Mouse (Mus musculus): Measurements from ENCODE around the gene Tas1r2. TPM values are rescaled to one million over a fixed set of nuclear protein-coding genes. Genes with fewer than 3 reads are reported as not detected.

Tas1r2 gene
- polyA plus RNA-seq (2012) = not detected in 2 replicates

DNA sequence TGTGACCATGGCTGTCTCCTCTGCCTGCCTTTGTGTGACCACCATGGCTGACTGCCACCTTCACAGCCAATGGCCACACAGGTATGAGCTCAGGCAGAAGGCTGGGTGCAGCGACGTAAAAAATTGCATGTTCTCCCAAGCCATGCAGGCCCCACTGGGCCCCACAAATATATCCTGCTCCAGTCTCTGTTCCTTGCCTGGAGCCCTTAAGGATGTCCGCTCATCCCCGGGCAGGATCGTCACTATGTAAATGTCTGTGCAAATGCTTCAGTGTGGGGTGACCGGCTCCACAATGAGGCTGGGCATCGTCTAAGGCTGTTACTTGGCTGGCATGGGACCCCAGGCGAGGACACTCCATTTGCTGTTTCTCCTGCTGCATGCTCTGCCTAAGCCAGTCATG is at the start of gene Tas1r2:
Gene Tas1r2 (plus strand): TSS at position 301 of the 400 bp plus-strand sequence.
- Histone ChIP-seq H3K27me3 (ENCODE audit: control insufficient read depth) (no peaks in the 10 kb centered on the region), H3K36me3 (ENCODE audit: control insufficient read depth) (peaks cover 8% of the 10 kb centered on the region), H3K4me1 (ENCODE audit: control insufficient read depth) (no peaks in the 10 kb centered on the region), H3K4me3 (replicated peaks) (no peak within 1 kb of the TSS), H3K9me3 (ENCODE audit: control insufficient read depth, low read length) (peaks cover 1% of the 10 kb centered on the region)
- TF ChIP-seq GATA1 (IDR thresholded peaks at IDR 0.05; ENCODE audit: low read length) = no peak
- TF ChIP-seq TAL1 (IDR thresholded peaks at IDR 0.05; ENCODE audit: low read length) = no peak

DNA sequence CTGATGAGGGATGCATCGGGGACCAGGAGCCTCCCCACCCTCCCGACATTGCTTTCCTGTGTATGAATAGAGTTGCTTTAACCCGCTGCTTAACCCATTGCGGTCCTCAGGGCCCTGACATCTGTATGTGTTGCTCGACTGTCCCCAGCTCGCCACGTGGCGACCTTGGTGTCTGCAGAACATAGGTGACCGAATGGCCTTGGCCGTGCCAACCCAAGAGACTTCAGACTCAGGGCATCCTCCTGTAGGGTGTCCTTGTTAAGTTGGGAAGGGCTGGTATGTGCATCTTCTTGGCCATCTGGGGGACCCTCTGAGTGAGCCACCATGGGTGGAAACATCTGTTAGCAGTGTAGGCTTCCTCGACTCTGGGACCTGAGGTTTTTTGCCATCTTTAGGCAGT is 48.1 kb upstream of the Tas1r2 start:
- no peaks in the 10 kb centered on the region for H3K9me3 ChIP-seq (ENCODE audit: control insufficient read depth, low read length)
- TF ChIP-seq GATA1 (IDR thresholded peaks at IDR 0.05; ENCODE audit: low read length) = no peak
- TF ChIP-seq TAL1 (IDR thresholded peaks at IDR 0.05; ENCODE audit: low read length) = no peak
- no peaks in the 10 kb centered on the region for H3K27me3 ChIP-seq (ENCODE audit: control insufficient read depth)
- peaks cover 5% of the 10 kb centered on the region for H3K4me1 ChIP-seq (ENCODE audit: control insufficient read depth)
- H3K4me3 ChIP-seq (replicated peaks) = no peak overlapping the region
- peaks cover 3% of the 10 kb centered on the region; the same call in 1 of the 2 replicates for H3K36me3 ChIP-seq (ENCODE audit: control insufficient read depth)

GRCm38 (mm10) chr4:139606732-139607131 is 46.6 kb upstream of the Tas1r2 start:
- no peaks in the 10 kb centered on the region for H3K9me3 ChIP-seq (ENCODE audit: control insufficient read depth, low read length)
- H3K27me3 ChIP-seq (ENCODE audit: control insufficient read depth) = no peaks in the 10 kb centered on the region
- H3K36me3 ChIP-seq (ENCODE audit: control insufficient read depth) = peaks cover 3% of the 10 kb centered on the region; the same call in 1 of the 2 replicates
- H3K4me3 ChIP-seq (replicated peaks) = no peak overlapping the region
- H3K4me1 ChIP-seq (ENCODE audit: control insufficient read depth) = peaks cover 3% of the 10 kb centered on the region
- TF ChIP-seq GATA1 (IDR thresholded peaks at IDR 0.05; ENCODE audit: low read length) (no peak), TAL1 (IDR thresholded peaks at IDR 0.05; ENCODE audit: low read length) (no peak)

GRCm38 (mm10) chr4:139608975-139609374 is 44.4 kb upstream of the Tas1r2 start:
- Histone ChIP-seq H3K4me3 (replicated peaks) (no peak overlapping the region), H3K9me3 (ENCODE audit: control insufficient read depth, low read length) (peaks cover 9% of the 10 kb centered on the region), H3K4me1 (ENCODE audit: control insufficient read depth) (peaks cover 2% of the 10 kb centered on the region; the same call in 1 of the 2 replicates), H3K27me3 (ENCODE audit: control insufficient read depth) (no peaks in the 10 kb centered on the region), H3K36me3 (ENCODE audit: control insufficient read depth) (peaks cover 8% of the 10 kb centered on the region; the same call in 1 of the 2 replicates)
- no peak for TF ChIP-seq TAL1 (IDR thresholded peaks at IDR 0.05; ENCODE audit: low read length)
- TF ChIP-seq GATA1 (IDR thresholded peaks at IDR 0.05; ENCODE audit: low read length) = no peak

DNA sequence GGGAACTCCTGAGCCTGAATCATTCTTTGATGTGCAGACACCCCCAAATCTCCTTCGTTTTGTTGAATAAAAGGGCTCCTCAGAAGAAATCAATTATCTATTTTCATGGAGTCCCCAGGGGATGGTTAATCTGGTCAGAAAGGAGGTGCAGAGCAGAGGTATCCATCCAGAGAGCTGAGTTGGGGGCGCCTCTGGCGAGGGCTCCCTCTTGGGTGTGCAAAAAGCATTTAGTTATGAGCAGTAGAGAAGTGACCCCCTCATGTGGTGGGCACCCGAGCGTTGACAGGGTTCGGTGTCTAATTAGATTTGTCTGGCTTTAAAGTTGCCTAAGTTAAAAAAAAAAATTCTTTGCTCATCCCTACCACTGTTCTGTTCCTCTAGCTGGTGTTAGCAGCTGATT is 42.4 kb upstream of the Tas1r2 start:
- TF ChIP-seq TAL1 (IDR thresholded peaks at IDR 0.05; ENCODE audit: low read length) (no peak), GATA1 (IDR thresholded peaks at IDR 0.05; ENCODE audit: low read length) (no peak)
- H3K27me3 ChIP-seq (ENCODE audit: control insufficient read depth) = no peaks in the 10 kb centered on the region
- H3K9me3 ChIP-seq (ENCODE audit: control insufficient read depth, low read length) = peaks cover 13% of the 10 kb centered on the region
- H3K36me3 ChIP-seq (ENCODE audit: control insufficient read depth) = peaks cover 11% of the 10 kb centered on the region; the same call in 1 of the 2 replicates
- H3K4me3 ChIP-seq (replicated peaks) = no peak overlapping the region
- peaks cover 6% of the 10 kb centered on the region for H3K4me1 ChIP-seq (ENCODE audit: control insufficient read depth)

DNA sequence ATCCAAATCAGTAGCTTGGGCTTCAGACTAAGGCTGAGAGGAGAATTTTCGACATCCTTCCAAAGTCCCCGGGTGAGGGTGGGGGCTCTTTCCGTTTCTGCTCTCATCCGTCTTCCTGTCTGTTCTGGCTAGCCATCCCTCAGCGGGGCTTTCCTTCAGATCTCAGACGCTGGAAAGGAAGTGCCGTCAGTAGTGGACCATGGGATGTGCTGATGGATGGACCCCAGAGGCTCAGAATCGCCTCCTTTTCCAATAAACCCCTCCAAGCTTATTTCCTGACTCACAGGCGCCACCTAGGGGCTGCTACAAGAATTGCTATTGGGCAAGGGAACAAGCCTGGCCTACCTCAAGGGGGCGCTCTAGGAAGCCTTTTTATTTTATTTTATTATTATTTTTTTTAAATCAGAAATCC is 41.8 kb upstream of the Tas1r2 start:
- Histone ChIP-seq H3K27me3 (ENCODE audit: control insufficient read depth) (no peaks in the 10 kb centered on the region), H3K9me3 (ENCODE audit: control insufficient read depth, low read length) (peaks cover 13% of the 10 kb centered on the region), H3K4me1 (ENCODE audit: control insufficient read depth) (peaks cover 11% of the 10 kb centered on the region), H3K36me3 (ENCODE audit: control insufficient read depth) (peaks cover 11% of the 10 kb centered on the region; the same call in 1 of the 2 replicates), H3K4me3 (replicated peaks) (no peak overlapping the region)
- TF ChIP-seq GATA1 (IDR thresholded peaks at IDR 0.05; ENCODE audit: low read length) (no peak), TAL1 (IDR thresholded peaks at IDR 0.05; ENCODE audit: low read length) (no peak)

GRCm38 (mm10) chr4:139614524-139615260 is 38.6 kb upstream of the Tas1r2 start:
- Histone ChIP-seq H3K9me3 (ENCODE audit: control insufficient read depth, low read length) (peaks cover 13% of the 10 kb centered on the region), H3K36me3 (ENCODE audit: control insufficient read depth) (peaks cover 7% of the 10 kb centered on the region; the same call in 1 of the 2 replicates), H3K27me3 (ENCODE audit: control insufficient read depth) (no peaks in the 10 kb centered on the region), H3K4me1 (ENCODE audit: control insufficient read depth) (peaks cover 23% of the 10 kb centered on the region), H3K4me3 (replicated peaks) (no peak overlapping the region)
- no peak for TF ChIP-seq TAL1 (IDR thresholded peaks at IDR 0.05; ENCODE audit: low read length)
- no peak for TF ChIP-seq GATA1 (IDR thresholded peaks at IDR 0.05; ENCODE audit: low read length)

DNA sequence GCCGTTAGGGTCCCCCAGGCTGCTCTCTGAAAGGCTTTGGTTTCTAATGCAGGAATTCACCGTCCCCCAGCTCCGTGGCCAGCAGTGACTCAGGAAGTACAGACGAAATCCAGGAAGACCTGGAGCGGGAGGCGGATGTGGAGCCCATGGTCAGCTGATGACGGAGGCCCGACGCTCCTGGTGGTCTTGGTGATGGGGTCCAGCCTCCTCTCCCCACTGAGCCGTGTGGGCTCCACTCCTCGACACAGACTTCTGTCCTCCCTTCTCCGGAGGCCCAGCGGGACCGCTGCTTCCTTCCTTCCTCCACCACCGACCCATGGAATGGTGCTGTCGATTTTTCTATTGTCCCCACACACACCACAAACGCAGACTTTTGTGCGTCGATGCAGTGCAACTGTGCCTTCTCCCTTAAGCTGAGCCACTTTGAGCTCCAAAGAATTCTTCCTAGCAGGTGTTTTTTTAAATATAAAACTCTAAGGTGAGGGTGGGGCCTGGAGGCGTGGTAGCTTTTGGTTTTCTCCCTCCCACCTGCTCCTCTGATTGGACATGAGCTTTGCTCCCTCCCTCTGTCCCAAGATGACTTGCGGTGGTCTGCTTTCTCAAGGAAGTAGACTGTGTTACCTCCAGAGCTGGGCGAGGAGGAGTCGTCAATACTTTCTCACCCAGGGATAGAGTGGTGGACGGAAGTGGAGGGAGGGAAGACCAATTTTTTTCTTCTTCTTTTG is 36.9 kb upstream of the Tas1r2 start:
- no peak for TF ChIP-seq TAL1 (IDR thresholded peaks at IDR 0.05; ENCODE audit: low read length)
- TF ChIP-seq GATA1 (IDR thresholded peaks at IDR 0.05; ENCODE audit: low read length) = no peak
- H3K27me3 ChIP-seq (ENCODE audit: control insufficient read depth) = no peaks in the 10 kb centered on the region
- peaks cover 23% of the 10 kb centered on the region for H3K4me1 ChIP-seq (ENCODE audit: control insufficient read depth)
- H3K9me3 ChIP-seq (ENCODE audit: control insufficient read depth, low read length) = peaks cover 13% of the 10 kb centered on the region
- H3K36me3 ChIP-seq (ENCODE audit: control insufficient read depth) = peaks cover 7% of the 10 kb centered on the region; the same call in 1 of the 2 replicates
- H3K4me3 ChIP-seq (replicated peaks) = peak overlapping the region; percentile 66

GRCm38 (mm10) chr4:139617001-139617364 is 36.4 kb upstream of the Tas1r2 start:
- H3K27me3 ChIP-seq (ENCODE audit: control insufficient read depth) = no peaks in the 10 kb centered on the region
- TF ChIP-seq GATA1 (IDR thresholded peaks at IDR 0.05; ENCODE audit: low read length) = no peak
- no peak for TF ChIP-seq TAL1 (IDR thresholded peaks at IDR 0.05; ENCODE audit: low read length)
- H3K9me3 ChIP-seq (ENCODE audit: control insufficient read depth, low read length) = peaks cover 13% of the 10 kb centered on the region
- peak overlapping the region; percentile 66 for H3K4me3 ChIP-seq (replicated peaks)
- H3K36me3 ChIP-seq (ENCODE audit: control insufficient read depth) = peaks cover 7% of the 10 kb centered on the region; the same call in 1 of the 2 replicates
- peaks cover 26% of the 10 kb centered on the region for H3K4me1 ChIP-seq (ENCODE audit: control insufficient read depth)
